In the genomic region with DNA sequence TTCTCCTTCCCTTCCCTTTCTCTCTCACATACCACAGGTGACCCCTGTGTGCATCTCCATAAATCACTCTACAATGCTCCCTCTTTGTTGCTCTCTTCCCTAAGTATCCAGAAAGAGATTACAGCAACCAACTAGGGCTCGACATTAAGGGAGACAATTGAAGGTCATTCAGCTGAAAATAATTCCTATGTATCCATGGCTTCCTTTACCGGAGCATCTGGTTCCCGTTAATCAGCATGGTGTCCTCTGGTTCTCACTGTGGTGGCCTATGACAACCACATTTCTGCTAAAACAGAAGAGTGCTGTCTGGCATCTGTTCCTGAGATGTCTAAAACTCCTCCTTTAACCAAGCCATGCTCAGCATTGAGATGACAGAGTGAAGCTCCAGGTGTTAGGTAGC, we compare ENCODE assay signal across 13 mouse cellular contexts.
DNase-seq lines count a peak whose midpoint lies in the region; ATAC-seq lines count a peak whose summit lies in the region.
"Had no signal": no experiment of that assay in that cellular context is flagged by ENCODE, and none has a peak within 500 bp of the region (broad histone marks: within the 10 kb centered on the region; RNA-seq: fewer than 3 reads in every experiment).

No protein-coding gene starts in this region.

- H3K9ac ChIP-seq in neural tube, embryonic 15.5 days (replicated peaks), result no peak overlapping the region
- H3K9ac ChIP-seq in embryonic facial prominence, embryonic 14.5 days (ENCODE audit: low read depth, low read length), result no peak overlapping the region
- H3K9ac ChIP-seq in limb, embryonic 13.5 days, result no peak overlapping the region

- H3K4me3 ChIP-seq in neural tube, embryonic 15.5 days (replicated peaks), result no peak overlapping the region
- H3K4me3 ChIP-seq in embryonic facial prominence, embryonic 14.5 days (ENCODE audit: low read depth, low read length), result no peak overlapping the region
- H3K4me3 ChIP-seq in limb, embryonic 13.5 days, result no peak overlapping the region
- H3K4me3 ChIP-seq: heart, adult 2 months had no signal

- DNase-seq in neural tube, embryonic 10.5 days (ENCODE audit: extremely low spot score, low spot score), result peak; percentile 47
- DNase-seq in embryonic facial prominence, embryonic 14.5 days (ENCODE audit: low spot score), result peak; percentile 36
- DNase-seq in urinary bladder, postnatal 10 days (ENCODE audit: low spot score), result no peak
- DNase-seq in adrenal gland, adult 2 months, result no peak
- no peak for DNase-seq in thymus, postnatal 0 days (ENCODE audit: low spot score)
- DNase-seq: adrenal gland, postnatal 10 days; heart, adult 2 months; heart, postnatal 14 days; kidney, adult 8-10 months; left cerebral cortex, postnatal 4 days; lung, adult 2 months had no signal

- no peaks in the 10 kb centered on the region for H3K27me3 ChIP-seq in neural tube, embryonic 15.5 days (replicated peaks)
- H3K27me3 ChIP-seq in embryonic facial prominence, embryonic 14.5 days (replicated peaks; ENCODE audit: control insufficient read depth, insufficient read depth, low read length), result no peaks in the 10 kb centered on the region
- no peaks in the 10 kb centered on the region for H3K27me3 ChIP-seq in limb, embryonic 13.5 days

- 13% methylated on average over 3 of the region's 3 CpGs for WGBS in neural tube, embryonic 15.5 days
- 28% methylated on average over 3 of the region's 3 CpGs for WGBS in embryonic facial prominence, embryonic 14.5 days
- WGBS in limb, embryonic 13.5 days, result 28% methylated on average over 3 of the region's 3 CpGs

- no peak; the same call in 1 of the 2 replicates for ATAC-seq in neural tube, embryonic 15.5 days (ENCODE audit: low FRiP score)
- ATAC-seq in embryonic facial prominence, embryonic 14.5 days (ENCODE audit: low read depth), result no peak
- peak; percentile 48; the same call in 1 of the 2 replicates for ATAC-seq in limb, embryonic 13.5 days (ENCODE audit: low FRiP score, low read depth)

- no peaks in the 10 kb centered on the region for H3K9me3 ChIP-seq in neural tube, embryonic 15.5 days (replicated peaks)
- H3K9me3 ChIP-seq in embryonic facial prominence, embryonic 14.5 days (ENCODE audit: control insufficient read depth, low read length), result no peaks in the 10 kb centered on the region
- no peaks in the 10 kb centered on the region for H3K9me3 ChIP-seq in limb, embryonic 13.5 days

- H3K36me3 ChIP-seq in neural tube, embryonic 15.5 days, result no peaks in the 10 kb centered on the region
- H3K36me3 ChIP-seq in embryonic facial prominence, embryonic 14.5 days (ENCODE audit: control insufficient read depth, insufficient read depth, low read length), result no peaks in the 10 kb centered on the region
- no peaks in the 10 kb centered on the region for H3K36me3 ChIP-seq in limb, embryonic 13.5 days

- H3K4me1 ChIP-seq in neural tube, embryonic 15.5 days, result no peaks in the 10 kb centered on the region
- peaks cover 7% of the 10 kb centered on the region; the same call in 1 of the 2 replicates for H3K4me1 ChIP-seq in embryonic facial prominence, embryonic 14.5 days (ENCODE audit: control insufficient read depth, insufficient read depth, low read length)
- peaks cover 19% of the 10 kb centered on the region for H3K4me1 ChIP-seq in limb, embryonic 13.5 days

- H3K27ac ChIP-seq in neural tube, embryonic 15.5 days (replicated peaks), result no peak overlapping the region
- H3K27ac ChIP-seq in embryonic facial prominence, embryonic 14.5 days (replicated peaks; ENCODE audit: low read depth, low read length), result no peak overlapping the region
- no peak overlapping the region for H3K27ac ChIP-seq in limb, embryonic 13.5 days
- H3K27ac ChIP-seq: heart, adult 2 months had no signal

- H3K4me2 ChIP-seq in neural tube, embryonic 15.5 days, result no peak overlapping the region
- no peak overlapping the region for H3K4me2 ChIP-seq in embryonic facial prominence, embryonic 14.5 days (ENCODE audit: low read depth, low read length)
- no peak overlapping the region for H3K4me2 ChIP-seq in limb, embryonic 13.5 days (replicated peaks)

Comparison
In these comparisons a context has a peak if more than half of its experiments do, and no peak if none do; other contexts are left out.
1. DNase-seq: peak in neural tube, embryonic 10.5 days (single experiment) and embryonic facial prominence, embryonic 14.5 days (single experiment); none in urinary bladder, postnatal 10 days (single experiment), adrenal gland, adult 2 months (single experiment) and thymus, postnatal 0 days (single experiment).